Mouse (Mus musculus): Measurements from ENCODE around the gene Smchd1. TPM values are rescaled to one million over a fixed set of nuclear protein-coding genes. Genes with fewer than 3 reads are reported as not detected.

The Smchd1 gene
- 215 to 225 TPM (median 223 TPM) in 4 replicates for total RNA-seq (2023; ENCODE audit: inconsistent age)

GRCm38 (mm10) chr17:71474762-71475704 lies at the start of gene Smchd1:
Gene Smchd1, minus strand, starts transcription at chr17:71475343.

GRCm38 (mm10) chr17:71459818-71460217 lies 15.3 kb downstream of the Smchd1 start, which contains the start of gene Gm4707:
Gene Gm4707, minus strand, starts transcription at chr17:71459918.

GRCm38 (mm10) chr17:71311340-71312171 lies 163.6 kb downstream of the Smchd1 start, which contains the start of gene Emilin2:
Gene Emilin2, minus strand, starts transcription at chr17:71311978.

Other genes starting within 250 kb of the Smchd1 start
- 2.2 to 4.8 TPM (median 3.9 TPM) in 4 replicates for gene Emilin2, start 163.4 kb downstream of the Smchd1 start, total RNA-seq (2023; ENCODE audit: inconsistent age)
- 18.2 to 24.3 TPM (median 21.1 TPM) in 4 replicates for gene Gm4707, start 15.4 kb downstream of the Smchd1 start, total RNA-seq (2023; ENCODE audit: inconsistent age)
- gene Ndc80, start 51.5 kb upstream of the Smchd1 start, total RNA-seq (2023; ENCODE audit: inconsistent age): 10.1 to 15.7 TPM (median 11.1 TPM) in 4 replicates
- gene Spdya, start 76.7 kb upstream of the Smchd1 start, total RNA-seq (2023; ENCODE audit: inconsistent age): 0.58 TPM in 1 of 4 replicates, not detected in the others
- 126 to 151 TPM (median 140 TPM) in 4 replicates for gene Wdr43, start 140.6 kb upstream of the Smchd1 start, total RNA-seq (2023; ENCODE audit: inconsistent age)
- gene Togaram2, start 197.9 kb upstream of the Smchd1 start, total RNA-seq (2023; ENCODE audit: inconsistent age): not detected in 4 replicates